Mouse (Mus musculus) adipose tissue, adult 10 weeks (tissue): ENCODE measurements around the gene Hist1h2ab. TPM values are rescaled to one million over a fixed set of nuclear protein-coding genes. Genes with fewer than 3 reads are reported as not detected.

Experiments
- polyA plus RNA-seq: library from polyadenylated mRNA; stranded (reverse); fragments of 350-450 nt; fragmentation: Illumina TruSeq; extraction: RNeasy Lipid Tissue Mini Kit (QIAGEN cat#74804); gene quantifications from one replicate; pipeline ENCODE4 v1.2.3, GENCODE M21; 2014; ENCODE audit warnings: low read depth, low replicate concordance

Gene Hist1h2ab
- not detected for polyA plus RNA-seq

DNA sequence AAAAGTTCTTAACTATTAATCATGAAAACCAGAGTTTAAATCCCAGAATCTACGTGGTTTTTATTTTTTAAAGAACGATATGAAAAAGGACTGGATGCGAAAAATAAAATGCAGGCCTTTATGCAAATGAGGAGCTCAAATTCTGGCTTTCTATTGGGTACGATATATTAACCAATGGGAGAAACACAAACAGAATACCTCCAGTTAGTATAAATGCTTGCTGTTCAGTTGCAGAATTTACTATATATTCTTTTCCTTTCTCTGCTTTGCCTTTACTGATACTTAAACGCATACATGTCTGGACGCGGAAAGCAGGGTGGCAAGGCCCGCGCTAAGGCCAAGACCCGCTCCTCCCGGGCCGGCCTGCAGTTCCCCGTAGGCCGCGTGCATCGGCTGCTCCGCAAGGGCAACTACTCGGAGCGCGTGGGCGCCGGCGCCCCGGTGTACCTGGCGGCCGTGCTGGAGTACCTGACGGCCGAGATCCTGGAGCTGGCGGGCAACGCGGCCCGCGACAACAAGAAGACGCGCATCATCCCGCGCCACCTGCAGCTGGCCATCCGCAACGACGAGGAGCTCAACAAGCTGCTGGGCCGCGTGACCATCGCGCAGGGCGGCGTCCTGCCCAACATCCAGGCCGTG lies at the start of gene Hist1h2ab:
Gene Hist1h2ab (plus strand): TSS at position 288 of the 639 bp plus-strand sequence.

DNA sequence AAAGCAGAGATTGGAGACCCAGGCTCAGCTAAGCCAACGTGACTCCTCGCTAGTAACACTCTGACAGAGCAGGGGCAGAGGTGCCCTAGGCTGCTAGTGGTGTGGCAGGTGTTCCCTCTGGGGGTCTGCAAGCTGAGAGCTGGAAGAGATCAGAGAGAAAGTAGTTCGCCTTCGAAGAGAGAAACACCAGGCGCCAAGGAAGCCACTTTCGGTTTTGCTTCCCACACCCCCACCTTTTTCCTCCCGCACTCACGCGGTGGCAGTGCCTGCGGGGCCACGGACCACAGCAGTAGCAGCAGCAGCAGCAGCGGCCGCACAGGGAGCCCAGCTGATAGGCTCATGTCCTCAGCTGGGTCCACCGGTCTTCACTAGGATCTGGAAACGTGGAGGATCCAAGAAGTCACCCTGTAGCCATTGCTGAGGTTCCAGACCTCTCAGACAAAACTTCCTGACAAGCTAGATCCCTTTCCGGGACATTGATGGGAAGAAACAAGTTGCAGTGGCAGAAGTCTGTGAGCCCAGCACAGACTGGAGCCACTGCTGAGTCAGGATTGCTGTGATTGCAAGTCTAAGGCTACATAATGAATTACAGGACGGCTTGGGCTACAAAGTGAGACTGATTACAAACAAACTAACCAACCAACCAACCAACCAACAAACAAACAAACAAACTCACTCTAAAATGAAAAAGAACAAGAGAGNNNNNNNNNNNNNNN lies 40.4 kb upstream of the Hist1h2ab start, which contains the start of gene Hfe:
Gene Hfe (minus strand): TSS at position 481 of the 716 bp plus-strand sequence.

DNA sequence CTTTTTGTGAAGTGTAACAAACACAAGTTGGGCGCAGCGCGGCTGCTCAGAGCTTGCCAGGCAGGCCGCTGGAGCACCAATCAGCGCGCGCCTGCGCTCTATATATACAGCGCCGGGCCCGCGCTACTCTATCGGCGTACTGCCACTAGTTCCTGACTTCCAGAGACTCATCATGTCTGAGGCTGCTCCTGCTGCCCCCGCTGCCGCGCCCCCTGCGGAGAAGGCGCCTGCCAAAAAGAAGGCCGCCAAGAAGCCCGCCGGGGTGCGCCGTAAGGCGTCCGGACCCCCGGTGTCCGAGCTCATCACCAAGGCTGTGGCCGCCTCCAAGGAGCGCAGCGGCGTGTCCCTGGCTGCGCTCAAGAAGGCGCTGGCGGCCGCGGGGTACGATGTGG lies 12.3 kb upstream of the Hist1h2ab start, which contains the start of gene Hist1h1c:
Gene Hist1h1c (plus strand): TSS at position 132 of the 392 bp plus-strand sequence.

DNA sequence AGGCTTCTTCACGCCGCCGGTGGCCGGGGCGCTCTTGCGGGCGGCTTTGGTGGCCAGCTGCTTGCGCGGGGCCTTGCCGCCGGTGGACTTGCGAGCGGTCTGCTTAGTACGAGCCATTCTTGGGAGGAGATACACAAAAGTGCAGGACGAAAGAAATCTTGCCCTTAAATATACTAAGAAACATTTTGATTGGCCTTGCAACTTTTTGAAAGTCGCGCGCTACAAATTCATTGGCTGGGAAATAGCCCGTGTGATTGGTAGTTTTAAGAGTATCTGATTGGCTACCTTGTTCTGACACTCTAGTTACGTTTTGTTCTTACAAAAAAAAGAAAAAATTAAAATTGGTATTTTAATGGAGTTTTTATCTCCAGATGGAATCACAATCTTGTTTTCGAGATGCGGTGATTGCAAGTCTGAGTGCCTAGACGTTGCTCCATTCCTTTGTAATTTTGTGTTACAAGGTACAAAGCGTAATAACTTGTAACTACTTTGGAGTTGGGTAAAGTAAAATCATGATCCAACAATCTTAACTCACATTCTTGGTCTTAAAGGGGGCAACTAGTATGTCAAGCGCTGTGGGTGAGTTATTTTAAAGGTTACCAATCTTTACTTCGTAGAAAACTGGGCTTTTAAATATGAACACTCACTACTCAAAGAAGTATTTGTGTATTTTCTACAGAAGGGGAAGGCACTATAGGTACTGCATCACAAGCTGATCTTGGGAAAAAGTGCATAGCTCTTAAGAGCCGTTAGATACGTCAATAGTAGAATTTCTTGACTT lies 5.4 kb upstream of the Hist1h2ab start, which contains the start of gene Hist1h3c:
Gene Hist1h3c (minus strand): TSS at position 222 of the 781 bp plus-strand sequence.

DNA sequence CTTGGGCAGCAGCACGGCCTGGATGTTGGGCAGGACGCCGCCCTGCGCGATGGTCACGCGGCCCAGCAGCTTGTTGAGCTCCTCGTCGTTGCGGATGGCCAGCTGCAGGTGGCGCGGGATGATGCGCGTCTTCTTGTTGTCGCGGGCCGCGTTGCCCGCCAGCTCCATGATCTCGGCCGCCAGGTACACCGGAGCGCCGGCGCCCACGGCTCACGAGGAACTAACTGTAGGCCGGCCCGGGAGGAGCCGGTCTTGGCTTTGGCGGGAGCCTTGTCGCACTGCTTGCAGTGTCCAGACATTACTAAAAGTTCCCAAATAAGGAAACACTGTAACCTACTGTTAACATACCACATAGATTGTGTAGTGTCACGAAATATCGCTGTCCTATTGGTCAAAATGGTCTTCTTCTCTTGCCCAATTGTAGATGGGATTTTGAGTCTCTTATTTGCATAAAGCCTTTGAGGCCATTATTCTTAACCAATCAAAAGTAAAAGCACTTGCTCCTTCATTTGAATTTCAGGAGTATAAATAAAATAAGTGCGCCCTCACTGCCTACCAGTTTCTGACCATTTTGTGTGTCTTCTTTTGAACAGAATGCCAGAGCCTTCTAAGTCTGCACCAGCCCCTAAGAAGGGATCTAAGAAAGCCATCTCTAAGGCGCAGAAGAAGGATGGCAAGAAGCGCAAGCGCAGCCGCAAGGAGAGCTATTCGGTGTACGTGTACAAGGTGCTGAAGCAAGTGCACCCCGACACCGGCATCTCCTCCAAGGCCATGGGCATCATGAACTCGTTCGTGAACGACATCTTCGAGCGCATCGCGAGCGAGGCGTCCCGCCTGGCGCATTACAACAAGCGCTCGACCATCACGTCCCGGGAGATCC lies 4.5 kb upstream of the Hist1h2ab start, which contains the start of gene Hist1h2bb:
Gene Hist1h2bb (plus strand): TSS at position 534 of the 880 bp plus-strand sequence.

DNA sequence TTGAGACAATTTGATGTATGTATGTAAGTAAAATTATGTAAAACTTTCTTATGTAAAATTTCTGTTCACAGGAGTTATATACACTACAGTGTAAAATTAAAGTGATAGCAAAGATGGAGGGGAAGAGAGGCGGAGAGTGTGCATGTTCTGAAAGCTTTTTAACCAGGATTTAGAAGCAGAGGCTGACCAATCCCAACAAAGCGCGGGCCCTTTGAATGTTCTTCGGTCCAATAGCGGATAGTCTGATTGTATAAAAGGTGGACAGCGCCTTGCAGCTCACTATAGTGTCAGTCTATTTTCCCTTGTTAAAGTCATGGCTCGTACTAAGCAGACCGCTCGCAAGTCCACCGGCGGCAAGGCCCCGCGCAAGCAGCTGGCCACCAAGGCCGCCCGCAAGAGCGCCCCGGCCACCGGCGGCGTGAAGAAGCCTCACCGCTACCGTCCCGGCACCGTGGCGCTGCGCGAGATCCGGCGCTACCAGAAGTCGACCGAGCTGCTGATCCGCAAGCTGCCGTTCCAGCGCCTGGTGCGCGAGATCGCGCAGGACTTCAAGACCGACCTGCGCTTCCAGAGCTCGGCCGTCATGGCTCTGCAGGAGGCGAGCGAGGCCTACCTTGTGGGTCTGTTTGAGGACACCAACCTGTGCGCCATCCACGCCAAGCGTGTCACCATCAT lies 1.3 kb downstream of the Hist1h2ab start, which contains the start of gene Hist1h3b:
Gene Hist1h3b (plus strand): TSS at position 201 of the 675 bp plus-strand sequence.

DNA sequence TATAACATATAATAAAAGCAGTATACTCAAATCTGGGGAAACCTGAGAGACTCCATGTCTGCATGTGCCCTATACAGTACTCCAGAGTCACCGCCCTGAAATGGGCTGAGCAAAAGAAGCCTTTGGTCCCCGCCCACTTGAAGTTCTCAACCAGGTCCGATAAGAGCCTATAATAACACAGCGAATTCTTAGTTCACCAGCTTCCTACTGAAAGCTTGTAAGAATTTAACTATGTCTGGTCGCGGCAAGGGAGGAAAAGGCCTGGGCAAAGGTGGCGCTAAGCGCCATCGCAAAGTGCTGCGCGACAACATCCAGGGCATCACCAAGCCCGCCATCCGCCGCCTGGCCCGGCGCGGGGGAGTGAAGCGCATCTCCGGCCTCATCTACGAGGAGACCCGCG lies 5.9 kb downstream of the Hist1h2ab start, which contains the start of gene Hist1h4b:
Gene Hist1h4b (plus strand): TSS at position 224 of the 400 bp plus-strand sequence.

DNA sequence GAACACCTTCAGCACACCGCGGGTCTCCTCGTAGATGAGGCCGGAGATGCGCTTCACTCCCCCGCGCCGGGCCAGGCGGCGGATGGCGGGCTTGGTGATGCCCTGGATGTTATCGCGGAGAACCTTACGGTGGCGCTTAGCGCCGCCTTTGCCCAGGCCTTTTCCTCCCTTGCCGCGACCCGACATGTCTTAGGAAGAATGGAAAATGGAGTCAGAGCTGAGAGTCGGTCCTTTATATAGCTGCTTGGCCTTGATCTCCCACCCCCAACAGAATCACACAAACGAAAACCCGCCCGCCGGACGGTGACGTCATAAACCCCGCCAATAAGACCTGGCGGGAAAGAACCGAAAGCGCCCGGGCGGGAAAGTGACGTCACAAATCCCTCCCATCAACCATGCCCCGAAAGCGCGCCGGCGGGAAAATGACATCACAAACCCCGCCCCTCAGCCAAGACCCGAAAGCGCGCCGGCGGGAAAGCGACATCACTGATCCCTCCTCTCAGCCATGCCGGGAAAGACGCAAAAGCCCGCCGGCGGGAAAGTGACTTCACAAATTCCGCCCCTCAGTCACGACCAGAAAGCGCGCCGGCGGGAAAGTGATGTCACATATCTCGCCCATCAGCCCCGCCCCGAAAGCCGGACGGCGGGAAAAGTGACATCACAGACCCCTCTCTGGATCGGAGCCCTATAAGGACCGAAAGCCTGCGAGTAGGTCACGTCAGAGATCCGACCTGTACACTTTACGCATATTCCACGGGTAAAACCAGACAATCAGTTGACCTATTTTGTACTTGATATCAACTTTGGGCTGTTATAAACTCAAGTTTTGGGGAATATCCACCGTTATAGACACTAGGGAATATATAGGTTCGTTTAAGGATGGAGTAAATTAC lies 10.3 kb downstream of the Hist1h2ab start, which contains the start of gene Hist1h4a:
Gene Hist1h4a (minus strand): TSS at position 259 of the 893 bp plus-strand sequence.

DNA sequence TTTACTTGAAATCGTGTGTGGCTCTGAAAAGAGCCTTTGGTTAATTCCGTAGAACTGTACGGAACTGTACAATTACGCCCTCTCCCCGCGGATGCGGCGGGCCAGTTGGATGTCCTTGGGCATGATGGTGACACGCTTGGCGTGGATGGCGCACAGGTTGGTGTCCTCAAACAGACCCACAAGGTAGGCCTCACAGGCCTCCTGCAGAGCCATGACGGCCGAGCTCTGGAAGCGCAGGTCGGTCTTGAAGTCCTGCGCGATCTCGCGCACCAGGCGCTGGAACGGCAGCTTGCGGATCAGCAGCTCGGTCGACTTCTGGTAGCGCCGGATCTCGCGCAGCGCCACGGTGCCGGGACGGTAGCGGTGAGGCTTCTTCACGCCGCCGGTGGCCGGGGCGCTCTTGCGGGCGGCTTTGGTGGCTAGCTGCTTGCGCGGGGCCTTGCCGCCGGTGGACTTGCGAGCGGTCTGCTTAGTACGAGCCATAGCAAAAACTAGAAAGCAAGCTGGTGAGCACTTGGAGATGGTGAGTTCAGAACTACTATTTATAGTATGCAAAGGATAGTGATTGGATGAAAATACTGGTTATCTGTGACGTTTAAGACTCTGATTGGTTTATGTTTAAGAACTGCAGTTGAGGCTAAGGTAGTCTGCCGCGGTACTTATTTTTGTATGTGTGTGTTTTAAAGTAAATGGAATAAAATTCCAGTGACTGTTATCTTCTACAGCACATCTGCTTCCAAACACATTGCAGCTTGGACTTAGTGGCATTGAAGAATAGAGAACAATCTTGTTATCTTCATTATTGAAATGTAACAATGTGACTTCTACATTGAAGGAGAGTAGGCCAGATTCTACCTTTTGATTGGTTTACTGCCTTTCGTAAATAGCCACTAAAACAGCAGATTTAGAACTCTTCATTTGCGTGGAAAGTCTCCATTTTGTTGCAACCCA lies 11.2 kb downstream of the Hist1h2ab start, which contains the start of gene Hist1h3a:
Gene Hist1h3a (minus strand): TSS at position 516 of the 951 bp plus-strand sequence.

DNA sequence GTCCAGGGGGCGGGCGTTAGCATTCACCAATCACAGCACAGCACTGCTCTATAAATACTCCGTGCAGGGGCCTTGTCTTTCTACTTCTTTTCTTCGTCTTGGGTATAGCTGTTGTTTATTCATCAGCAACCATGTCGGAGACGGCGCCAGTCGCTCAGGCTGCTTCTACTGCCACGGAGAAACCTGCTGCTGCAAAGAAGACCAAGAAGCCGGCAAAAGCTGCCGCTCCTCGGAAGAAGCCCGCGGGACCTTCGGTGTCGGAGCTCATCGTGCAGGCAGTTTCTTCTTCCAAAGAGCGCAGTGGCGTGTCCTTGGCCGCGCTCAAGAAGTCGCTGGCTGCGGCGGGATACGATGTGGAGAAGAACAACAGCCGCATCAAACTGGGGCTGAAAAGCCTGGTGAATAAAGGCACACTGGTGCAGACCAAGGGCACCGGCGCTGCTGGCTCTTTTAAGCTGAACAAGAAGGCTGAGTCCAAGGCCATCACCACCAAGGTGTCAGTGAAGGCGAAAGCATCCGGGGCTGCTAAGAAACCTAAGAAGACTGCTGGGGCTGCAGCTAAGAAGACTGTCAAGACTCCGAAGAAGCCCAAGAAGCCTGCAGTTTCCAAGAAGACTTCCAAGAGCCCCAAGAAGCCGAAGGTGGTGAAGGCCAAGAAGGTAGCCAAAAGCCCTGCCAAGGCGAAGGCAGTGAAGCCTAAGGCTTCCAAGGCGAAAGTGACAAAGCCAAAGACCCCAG lies 12.8 kb downstream of the Hist1h2ab start, which contains the start of gene Hist1h1a:
Gene Hist1h1a (plus strand): TSS at position 81 of the 738 bp plus-strand sequence.

DNA sequence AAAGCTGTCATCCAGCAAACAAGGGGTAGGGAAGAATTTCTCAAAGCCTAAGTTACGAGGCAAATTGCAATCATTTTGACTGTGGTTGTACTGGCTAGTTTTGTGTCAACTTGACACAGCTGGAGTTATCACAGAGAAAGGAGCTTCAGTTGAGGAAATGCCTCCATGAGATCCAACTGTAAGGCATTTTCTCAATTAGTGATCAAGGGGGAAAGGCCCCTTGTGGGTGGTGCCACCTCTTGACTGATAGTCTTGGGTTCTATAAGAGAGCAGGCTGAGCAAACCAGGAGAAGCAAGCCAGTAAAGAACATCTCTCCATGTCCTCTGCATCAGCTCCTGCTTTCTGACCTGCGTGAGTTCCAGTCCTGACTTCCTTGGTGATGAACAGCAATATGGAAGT lies 18.7 kb downstream of the Hist1h2ab start, which contains the start of gene Trim38:
Gene Trim38 (plus strand): TSS at position 301 of the 400 bp plus-strand sequence.

Other genes starting within 250 kb of the Hist1h2ab start
- gene Hist1h4h, start 220.1 kb upstream of the Hist1h2ab start, polyA plus RNA-seq = 24.5 TPM
- not detected for gene Hist1h2af, start 217.2 kb upstream of the Hist1h2ab start, polyA plus RNA-seq
- not detected for gene Hist1h3g, start 215.7 kb upstream of the Hist1h2ab start, polyA plus RNA-seq
- 0.24 TPM for gene Hist1h2bh, start 207.7 kb upstream of the Hist1h2ab start, polyA plus RNA-seq
- not detected for gene Hist1h3f, start 207.1 kb upstream of the Hist1h2ab start, polyA plus RNA-seq
- not detected for gene Hist1h4f, start 199.5 kb upstream of the Hist1h2ab start, polyA plus RNA-seq
- gene Hist1h1d, start 197.9 kb upstream of the Hist1h2ab start, polyA plus RNA-seq = 0.16 TPM
- 0.67 TPM for gene Hist1h3e, start 188.8 kb upstream of the Hist1h2ab start, polyA plus RNA-seq
- gene Hist1h2ae, start 179.9 kb upstream of the Hist1h2ab start, polyA plus RNA-seq = not detected
- gene Hist1h2bg, start 179.7 kb upstream of the Hist1h2ab start, polyA plus RNA-seq = 3.0 TPM
- not detected for gene Hist1h2bf, start 176.9 kb upstream of the Hist1h2ab start, polyA plus RNA-seq
- gene Hist1h2ad, start 176.7 kb upstream of the Hist1h2ab start, polyA plus RNA-seq = not detected
- gene Hist1h3d, start 175.4 kb upstream of the Hist1h2ab start, polyA plus RNA-seq = 0.92 TPM
- 0.56 TPM for gene Hist1h4d, start 169.5 kb upstream of the Hist1h2ab start, polyA plus RNA-seq
- 7.3 TPM for gene Hist1h2be, start 130.0 kb upstream of the Hist1h2ab start, polyA plus RNA-seq
- gene Hist1h1e, start 128.6 kb upstream of the Hist1h2ab start, polyA plus RNA-seq = 3.9 TPM
- gene Hist1h2ac, start 67.2 kb upstream of the Hist1h2ab start, polyA plus RNA-seq = 0.42 TPM
- 128 TPM for gene Hist1h2bc, start 66.9 kb upstream of the Hist1h2ab start, polyA plus RNA-seq
- not detected for gene Hist1h1t, start 55.3 kb upstream of the Hist1h2ab start, polyA plus RNA-seq
- gene Hist1h4c, start 52.7 kb upstream of the Hist1h2ab start, polyA plus RNA-seq = 0.73 TPM
- gene Hfe, start 40.3 kb upstream of the Hist1h2ab start, polyA plus RNA-seq = 35.7 TPM
- 73.4 TPM for gene Hist1h1c, start 12.3 kb upstream of the Hist1h2ab start, polyA plus RNA-seq
- not detected for gene Hist1h3c, start 5.5 kb upstream of the Hist1h2ab start, polyA plus RNA-seq
- not detected for gene Hist1h2bb, start 4.4 kb upstream of the Hist1h2ab start, polyA plus RNA-seq
- gene Hist1h3b, start 1.1 kb downstream of the Hist1h2ab start, polyA plus RNA-seq = not detected
- gene Hist1h4b, start 5.9 kb downstream of the Hist1h2ab start, polyA plus RNA-seq = not detected
- 2.5 TPM for gene Hist1h4a, start 10.1 kb downstream of the Hist1h2ab start, polyA plus RNA-seq
- gene Hist1h3a, start 11.3 kb downstream of the Hist1h2ab start, polyA plus RNA-seq = not detected
- gene Hist1h1a, start 12.5 kb downstream of the Hist1h2ab start, polyA plus RNA-seq = not detected
- 0.15 TPM for gene Trim38, start 18.8 kb downstream of the Hist1h2ab start, polyA plus RNA-seq
- not detected for gene Slc17a2, start 55.9 kb downstream of the Hist1h2ab start, polyA plus RNA-seq
- not detected for gene Slc17a3, start 88.3 kb downstream of the Hist1h2ab start, polyA plus RNA-seq
- 0.35 TPM for gene Slc17a1, start 116.6 kb downstream of the Hist1h2ab start, polyA plus RNA-seq
- gene Slc17a4, start 163.9 kb downstream of the Hist1h2ab start, polyA plus RNA-seq = not detected
- not detected for gene Hist1h2ba, start 183.0 kb downstream of the Hist1h2ab start, polyA plus RNA-seq
- gene Hist1h2aa, start 183.3 kb downstream of the Hist1h2ab start, polyA plus RNA-seq = not detected
- gene Scgn, start 240.1 kb downstream of the Hist1h2ab start, polyA plus RNA-seq = 0.69 TPM